Mouse (Mus musculus) cerebellum, adult 9-10 months (tissue): Measurements from ENCODE around the gene Evx1.
A peak's percentile ranks its signal among the peaks of the same experiment; 100 is the strongest.

Source experiments
- DNase-seq: peaks from one replicate; pipeline ENCODE4 v3.0.0; 2022

Evx1 gene

DNA sequence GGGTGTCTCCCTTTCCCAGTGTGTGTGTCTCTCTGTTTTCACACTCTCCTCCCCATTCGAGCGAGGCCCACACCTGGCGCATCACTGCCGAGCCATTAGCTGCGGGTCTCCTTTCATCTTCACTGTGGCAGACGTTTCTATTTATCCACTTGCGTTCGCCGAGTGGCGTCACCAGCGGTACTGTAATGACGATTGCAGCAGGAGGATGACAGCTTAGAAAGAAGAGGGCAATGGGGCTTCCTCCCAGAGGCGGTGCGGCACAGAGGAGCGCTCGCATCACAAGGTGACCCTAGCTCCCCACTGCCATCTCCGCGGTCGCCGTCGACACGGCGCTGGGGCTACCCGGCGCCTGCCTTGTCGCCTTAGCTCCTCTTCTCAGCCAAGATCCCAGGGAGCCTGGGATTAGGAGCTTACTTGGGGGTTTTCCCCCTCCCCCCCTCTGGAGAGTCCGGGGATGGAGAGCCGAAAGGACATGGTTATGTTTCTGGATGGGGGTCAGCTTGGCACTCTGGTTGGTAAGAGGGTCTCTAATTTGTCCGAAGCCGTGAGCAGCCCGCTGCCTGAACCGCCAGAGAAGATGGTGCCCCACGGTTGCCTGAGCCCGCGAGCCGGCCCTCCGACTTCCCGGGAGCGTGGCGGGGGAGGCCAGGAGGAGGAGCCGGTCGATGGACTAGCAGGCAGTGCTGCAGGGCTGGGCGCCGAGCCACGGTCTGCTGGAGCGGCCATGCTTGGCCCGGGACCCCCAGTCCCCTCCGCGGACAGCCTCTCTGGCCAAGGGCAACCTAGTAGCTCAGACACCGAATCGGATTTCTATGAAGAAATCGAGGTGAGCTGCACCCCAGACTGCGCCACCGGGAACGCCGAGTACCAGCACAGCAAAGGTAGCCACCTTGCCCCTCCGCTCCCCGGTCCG, at the start of gene Evx1:
Evx1 (plus strand) TSS at position 108 of the 913 bp plus-strand sequence.
- DNase-seq = no peak

GRCm38 (mm10) chr6:52264106-52264790, 49.0 kb upstream of the Evx1 start:
- DNase-seq = no peak

GRCm38 (mm10) chr6:52265306-52265912, 47.9 kb upstream of the Evx1 start:
- DNase-seq = no peak

GRCm38 (mm10) chr6:52265913-52266665, 47.2 kb upstream of the Evx1 start:
- no peak for DNase-seq

DNA sequence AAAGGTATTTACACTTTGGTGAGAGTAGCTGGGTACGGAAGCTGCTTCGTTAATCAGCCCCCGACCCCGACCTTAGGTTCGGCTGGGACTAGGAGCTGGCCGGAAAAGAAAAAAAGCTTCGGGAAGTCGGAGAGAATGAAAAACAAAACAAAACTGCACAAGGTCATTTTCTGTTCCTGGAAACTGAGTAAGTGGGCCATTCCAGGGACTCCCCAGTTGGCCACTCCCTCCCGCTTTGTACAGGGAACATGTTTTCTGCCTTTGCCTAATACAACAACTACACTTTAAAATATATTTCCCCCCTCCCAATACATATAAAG, 46.7 kb upstream of the Evx1 start:
- no peak for DNase-seq

DNA sequence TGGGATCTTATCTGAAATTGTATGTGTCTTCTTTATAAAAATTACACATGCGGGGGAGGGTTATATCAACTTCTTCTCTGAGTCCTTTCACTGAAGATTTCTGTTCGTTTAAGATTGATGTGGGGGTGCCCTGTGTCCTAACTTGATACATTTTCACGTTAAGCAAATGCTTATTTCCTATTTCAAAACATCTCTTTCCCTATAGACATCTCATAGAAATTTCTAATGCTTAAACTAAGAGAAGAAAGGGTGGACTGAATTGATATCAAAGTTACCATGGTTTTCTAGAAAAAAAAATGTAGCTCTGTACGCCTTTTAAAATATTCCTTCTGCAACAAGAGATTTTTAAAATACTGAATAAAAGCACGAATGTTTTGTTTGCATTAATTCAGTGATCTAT, 46.1 kb upstream of the Evx1 start:
- no peak for DNase-seq

GRCm38 (mm10) chr6:52267691-52268090, 45.6 kb upstream of the Evx1 start:
- no peak for DNase-seq

- DNase-seq = no peak
Observed at GRCm38 (mm10) chr6:52268341-52268740, 45.0 kb upstream of the Evx1 start.

GRCm38 (mm10) chr6:52268756-52269155, 44.5 kb upstream of the Evx1 start:
- DNase-seq = no peak

DNA sequence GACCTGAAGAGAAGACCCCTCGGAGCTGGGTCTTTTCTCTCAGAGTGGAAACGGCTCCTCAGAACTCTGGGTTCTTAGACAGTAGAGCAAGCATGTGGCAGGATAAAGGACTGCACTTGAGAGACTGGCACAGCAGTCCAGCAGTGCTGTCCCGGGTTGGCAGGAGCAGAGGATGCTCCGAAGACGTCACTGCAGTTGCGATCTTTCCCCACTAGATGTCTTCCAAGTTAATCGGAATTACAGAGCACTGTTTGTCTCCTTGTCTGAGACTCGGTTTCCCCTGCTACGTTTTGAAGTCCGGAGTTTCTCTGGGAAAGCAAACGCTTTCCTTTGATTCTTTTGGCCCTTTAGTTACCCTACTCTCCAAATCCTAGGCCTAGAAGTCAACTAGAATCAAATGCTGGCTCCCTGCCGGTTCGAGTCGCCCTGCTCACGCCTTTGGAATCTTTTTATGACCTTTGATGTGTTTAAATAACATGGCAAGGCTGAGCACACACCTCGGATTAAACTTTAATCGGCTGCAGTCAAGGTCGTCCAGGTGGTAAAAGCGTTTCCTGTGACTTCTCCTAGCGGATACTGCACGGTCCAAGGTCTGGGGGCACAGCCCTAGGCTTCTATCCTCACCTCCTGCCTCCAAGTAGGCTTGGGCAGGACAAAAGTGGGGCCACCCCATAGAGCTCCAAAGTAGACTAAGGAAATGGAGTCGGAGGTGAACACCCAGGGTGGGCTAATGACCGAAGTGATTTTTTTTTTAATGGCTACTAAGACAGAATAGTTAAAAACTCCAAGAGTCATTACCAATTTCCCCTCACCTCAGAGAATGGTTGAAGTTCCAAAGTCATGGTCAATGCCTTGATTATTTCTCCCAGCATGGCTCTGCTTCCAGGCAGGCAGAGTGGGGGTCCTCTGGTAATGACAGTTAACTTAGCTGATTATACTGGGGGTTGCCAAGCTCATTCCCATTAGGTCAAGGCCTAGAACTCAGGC, 42.5 kb upstream of the Evx1 start:
- peak; percentile 38 for DNase-seq

GRCm38 (mm10) chr6:52272766-52273655, 40.3 kb upstream of the Evx1 start:
- no peak for DNase-seq

GRCm38 (mm10) chr6:52273656-52274280, 39.5 kb upstream of the Evx1 start:
- no peak for DNase-seq

GRCm38 (mm10) chr6:52274576-52274975, 38.7 kb upstream of the Evx1 start:
- DNase-seq = no peak

- no peak for DNase-seq
Observed at GRCm38 (mm10) chr6:52275563-52276280, 37.6 kb upstream of the Evx1 start.

- no peak for DNase-seq
Observed at GRCm38 (mm10) chr6:52276382-52276781, 36.9 kb upstream of the Evx1 start.

GRCm38 (mm10) chr6:52276920-52277319, 36.4 kb upstream of the Evx1 start:
- DNase-seq = no peak

DNA sequence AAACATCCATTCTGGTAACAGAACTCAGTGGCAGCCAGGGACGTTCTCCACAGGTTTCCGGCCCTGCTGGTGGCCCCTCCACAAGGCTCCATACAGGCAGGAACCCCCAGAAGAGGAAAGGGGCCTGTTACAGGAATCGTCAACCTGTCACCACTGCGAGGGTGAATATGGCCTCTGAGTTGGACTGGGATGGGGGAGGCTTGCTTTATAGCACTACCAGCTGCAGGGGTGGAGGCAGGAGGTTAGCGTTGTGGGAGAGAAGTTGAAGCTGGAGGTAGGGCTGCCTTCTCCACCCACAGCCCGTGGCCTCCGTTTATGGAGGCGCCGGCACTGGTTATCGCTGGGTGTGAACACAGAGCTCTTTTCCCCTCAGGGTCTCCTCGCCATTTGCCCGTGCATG, 32.2 kb upstream of the Evx1 start:
- no peak for DNase-seq

DNA sequence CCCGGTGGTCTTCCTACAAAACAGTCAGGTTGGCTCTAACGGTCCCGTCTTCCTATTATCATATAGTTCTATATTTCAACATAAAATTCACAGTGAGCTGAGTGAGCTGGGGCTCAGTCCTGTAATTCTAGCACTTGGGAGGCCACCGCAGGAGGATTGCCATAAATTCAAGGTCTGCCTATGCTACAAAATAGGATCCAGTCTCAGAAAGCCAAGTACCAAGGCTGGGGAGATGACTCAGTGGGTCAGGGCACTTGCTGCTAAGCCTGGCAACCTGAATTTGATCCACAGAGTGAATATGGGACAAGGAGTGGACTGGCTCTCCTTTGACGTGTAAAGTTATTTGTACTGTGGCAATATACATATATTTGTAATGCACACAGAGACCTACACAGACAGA, 29.4 kb upstream of the Evx1 start:
- no peak for DNase-seq

- no peak for DNase-seq
Observed at GRCm38 (mm10) chr6:52290186-52290585, 23.1 kb upstream of the Evx1 start.
